Mouse (Mus musculus) embryonic facial prominence, embryonic 13.5 days (tissue): ENCODE measurements at regions not wholly inside any gene's neighbourhood (a gene's known extent, or its start where the extent isn't known, plus 50 kb on each side); places are given as distances from the start of the nearest gene placed in this dataset.

ENCODE experiments used
- ATAC-seq: fragments of 200-750 bp; cut with Nextera tagmentation; 2 replicates; pipeline ENCODE4 v1.8.0; 2017; ENCODE audit warnings: low read depth; ENCODE audit not compliant: insufficient number of reproducible peaks, insufficient read depth, low FRiP score, low TSS enrichment
- H3K27ac ChIP-seq: fragments of 300-500 bp; sonication (generic); 2 replicates; pipeline ENCODE4 v1.5.1; 2015; ENCODE audit warnings: moderate library complexity, mild to moderate bottlenecking, inconsistent platforms
- H3K27me3 ChIP-seq: fragments of 300-500 bp; sonication (generic); 2 replicates; pipeline ENCODE4 v1.6.1; 2015; ENCODE audit warnings: mild to moderate bottlenecking, inconsistent platforms
- H3K36me3 ChIP-seq: fragments of 300-500 bp; sonication (generic); 2 replicates; pipeline ENCODE4 v1.6.1; 2015; ENCODE audit warnings: mild to moderate bottlenecking, inconsistent platforms
- H3K4me1 ChIP-seq: fragments of 300-500 bp; sonication (generic); 2 replicates; pipeline ENCODE4 v1.6.1; 2015; ENCODE audit warnings: inconsistent platforms
- H3K4me2 ChIP-seq: fragments of 300-500 bp; sonication (generic); 2 replicates; pipeline ENCODE4 v1.6.1; 2015; ENCODE audit warnings: moderate library complexity, mild to moderate bottlenecking, inconsistent platforms
- H3K4me3 ChIP-seq: fragments of 300-500 bp; sonication (generic); 2 replicates; pipeline ENCODE4 v1.5.1; 2015; ENCODE audit warnings: mild to moderate bottlenecking, inconsistent platforms
- H3K9ac ChIP-seq: fragments of 300-500 bp; sonication (generic); 2 replicates; pipeline ENCODE4 v1.6.1; 2015; ENCODE audit warnings: mild to moderate bottlenecking, inconsistent platforms
- H3K9me3 ChIP-seq: fragments of 300-500 bp; sonication (generic); 2 replicates; pipeline ENCODE4 v1.6.1; 2016; ENCODE audit warnings: inconsistent platforms
- WGBS: fragments of 180-500 bp; shearing (Covaris S2); methylation state at CpG from one replicate; pipeline ENCODE4 v1.1.7; 2015; ENCODE audit warnings: mixed read lengths; 5-methylcytosine and 5-hydroxymethylcytosine counted together

- H3K36me3 ChIP-seq: no peaks in the 10 kb centered on the region
- 55% methylated on average over 4 of the region's 4 CpGs for WGBS
- no peak for ATAC-seq
- H3K27ac ChIP-seq: no peak overlapping the region
- H3K4me2 ChIP-seq: no peak overlapping the region
- H3K27me3 ChIP-seq: no peaks in the 10 kb centered on the region
- no peaks in the 10 kb centered on the region for H3K9me3 ChIP-seq
- H3K4me1 ChIP-seq: no peaks in the 10 kb centered on the region
- no peak overlapping the region for H3K9ac ChIP-seq
- no peak overlapping the region for H3K4me3 ChIP-seq
Observed at GRCm38 (mm10) chr17:7582866-7583398, 197.7 kb upstream of the Unc93a2 start.

GRCm38 (mm10) chr17:7579031-7579430 lies 193.8 kb upstream of the Unc93a2 start:
- Histone ChIP-seq H3K27me3 (no peaks in the 10 kb centered on the region), H3K4me1 (no peaks in the 10 kb centered on the region), H3K9me3 (no peaks in the 10 kb centered on the region), H3K4me2 (no peak overlapping the region), H3K27ac (no peak overlapping the region), H3K9ac (no peak overlapping the region), H3K36me3 (no peaks in the 10 kb centered on the region), H3K4me3 (no peak overlapping the region)
- no peak for ATAC-seq
- WGBS: 90% methylated on average over 4 of the region's 4 CpGs

- H3K4me2 ChIP-seq: no peak overlapping the region
- no peaks in the 10 kb centered on the region for H3K36me3 ChIP-seq
- ATAC-seq: no peak
- no peak overlapping the region for H3K27ac ChIP-seq
- no peak overlapping the region for H3K9ac ChIP-seq
- H3K27me3 ChIP-seq: no peaks in the 10 kb centered on the region
- no peaks in the 10 kb centered on the region for H3K4me1 ChIP-seq
- 92% methylated on average over 8 of the region's 8 CpGs for WGBS
- no peaks in the 10 kb centered on the region for H3K9me3 ChIP-seq
- no peak overlapping the region for H3K4me3 ChIP-seq
Observed at GRCm38 (mm10) chr17:7578003-7578402, 192.7 kb upstream of the Unc93a2 start.

- Histone ChIP-seq H3K4me1 (no peaks in the 10 kb centered on the region), H3K27me3 (no peaks in the 10 kb centered on the region), H3K4me2 (no peak overlapping the region), H3K36me3 (no peaks in the 10 kb centered on the region), H3K27ac (no peak overlapping the region), H3K4me3 (no peak overlapping the region), H3K9ac (no peak overlapping the region), H3K9me3 (no peaks in the 10 kb centered on the region)
- 71% methylated on average over 4 of the region's 4 CpGs for WGBS
- ATAC-seq: no peak
Observed at GRCm38 (mm10) chr17:7577227-7577626, 192.0 kb upstream of the Unc93a2 start.

GRCm38 (mm10) chr17:7571481-7571880 lies 186.2 kb upstream of the Unc93a2 start:
- Histone ChIP-seq H3K9me3 (no peaks in the 10 kb centered on the region), H3K4me1 (no peaks in the 10 kb centered on the region), H3K9ac (no peak overlapping the region), H3K36me3 (no peaks in the 10 kb centered on the region), H3K27ac (no peak overlapping the region), H3K4me2 (no peak overlapping the region), H3K27me3 (no peaks in the 10 kb centered on the region), H3K4me3 (no peak overlapping the region)
- WGBS: 94% methylated on average over 3 of the region's 3 CpGs
- no peak for ATAC-seq

GRCm38 (mm10) chr17:7568482-7568881 lies 183.2 kb upstream of the Unc93a2 start:
- Histone ChIP-seq H3K36me3 (no peaks in the 10 kb centered on the region), H3K4me3 (no peak overlapping the region), H3K9ac (no peak overlapping the region), H3K9me3 (no peaks in the 10 kb centered on the region), H3K4me1 (0 out of 2 replicates have a peak, but pooled peaks cover 4% of the 10 kb centered on the region), H3K4me2 (no peak overlapping the region), H3K27ac (no peak overlapping the region), H3K27me3 (no peaks in the 10 kb centered on the region)
- ATAC-seq: no peak
- 92% methylated on average over 5 of the region's 5 CpGs for WGBS

- Histone ChIP-seq H3K4me2 (no peak overlapping the region), H3K4me1 (0 out of 2 replicates have a peak, but pooled peaks cover 4% of the 10 kb centered on the region), H3K9ac (no peak overlapping the region), H3K36me3 (no peaks in the 10 kb centered on the region), H3K9me3 (no peaks in the 10 kb centered on the region), H3K4me3 (no peak overlapping the region), H3K27ac (no peak overlapping the region), H3K27me3 (no peaks in the 10 kb centered on the region)
- WGBS: 87% methylated on average over 2 of the region's 2 CpGs
- ATAC-seq: no peak
Observed at GRCm38 (mm10) chr17:7565771-7566170, 180.5 kb upstream of the Unc93a2 start.

GRCm38 (mm10) chr17:7562940-7563339 lies 177.7 kb upstream of the Unc93a2 start:
- Histone ChIP-seq H3K27ac (no peak overlapping the region), H3K9me3 (no peaks in the 10 kb centered on the region), H3K4me1 (0 out of 2 replicates have a peak, but pooled peaks cover 4% of the 10 kb centered on the region), H3K4me2 (no peak overlapping the region), H3K27me3 (no peaks in the 10 kb centered on the region), H3K9ac (no peak overlapping the region), H3K4me3 (no peak overlapping the region), H3K36me3 (no peaks in the 10 kb centered on the region)
- no peak for ATAC-seq
- WGBS: 47% methylated on average over 8 of the region's 8 CpGs

- H3K27ac ChIP-seq: no peak overlapping the region
- no peak overlapping the region for H3K9ac ChIP-seq
- 92% methylated on average over 2 of the region's 2 CpGs for WGBS
- H3K36me3 ChIP-seq: no peaks in the 10 kb centered on the region
- H3K4me3 ChIP-seq: no peak overlapping the region
- no peaks in the 10 kb centered on the region for H3K9me3 ChIP-seq
- no peak for ATAC-seq
- H3K4me1 ChIP-seq: no peaks in the 10 kb centered on the region
- no peaks in the 10 kb centered on the region for H3K27me3 ChIP-seq
- H3K4me2 ChIP-seq: no peak overlapping the region
Observed at GRCm38 (mm10) chr17:7548456-7548855, 163.2 kb upstream of the Unc93a2 start.

- Histone ChIP-seq H3K36me3 (no peaks in the 10 kb centered on the region), H3K9me3 (peaks cover 3% of the 10 kb centered on the region), H3K27me3 (no peaks in the 10 kb centered on the region), H3K4me1 (peaks cover 13% of the 10 kb centered on the region), H3K4me3 (no peak overlapping the region), H3K4me2 (no peak overlapping the region), H3K9ac (no peak overlapping the region), H3K27ac (no peak overlapping the region)
- ATAC-seq: no peak
- WGBS: 62% methylated on average over 4 of the region's 4 CpGs
Observed at GRCm38 (mm10) chr17:7538402-7539087, 153.3 kb upstream of the Unc93a2 start.

- peak; percentile 52; the same call in 1 of the 2 replicates for ATAC-seq
- Histone ChIP-seq H3K4me2 (no peak overlapping the region), H3K36me3 (no peaks in the 10 kb centered on the region), H3K27me3 (no peaks in the 10 kb centered on the region), H3K27ac (peak overlapping the region; percentile 60), H3K9me3 (peaks cover 3% of the 10 kb centered on the region), H3K4me3 (no peak overlapping the region), H3K4me1 (peaks cover 13% of the 10 kb centered on the region), H3K9ac (no peak overlapping the region)
- 55% methylated on average over 7 of the region's 7 CpGs for WGBS
Observed at GRCm38 (mm10) chr17:7537618-7538266, 152.5 kb upstream of the Unc93a2 start.

GRCm38 (mm10) chr17:7537210-7537609 lies 151.9 kb upstream of the Unc93a2 start:
- WGBS: 73% methylated on average over 5 of the region's 5 CpGs
- H3K36me3 ChIP-seq: no peaks in the 10 kb centered on the region

More at GRCm38 (mm10) chr17:7537210-7537609, 151.9 kb upstream of the Unc93a2 start:
- Histone ChIP-seq H3K9me3 (peaks cover 3% of the 10 kb centered on the region), H3K27me3 (no peaks in the 10 kb centered on the region), H3K9ac (no peak overlapping the region), H3K27ac (0 out of 2 replicates have a peak overlapping the region, but pooled peaks have one; percentile 60), H3K4me3 (no peak overlapping the region), H3K4me2 (no peak overlapping the region), H3K4me1 (peaks cover 13% of the 10 kb centered on the region)
- no peak for ATAC-seq
